Mouse (Mus musculus) C2C12 (cell line): ENCODE data around the gene Rasgef1b.

Source experiments
- CEBPB ChIP-seq: IDR thresholded peaks from one replicate; pipeline ENCODE4 v1.6.1; 2011; ENCODE audit warnings: low read depth, mild to moderate bottlenecking, control low read depth, moderate library complexity
- CTCF ChIP-seq: IDR thresholded peaks from one replicate; pipeline ENCODE4 v1.5.1; 2011; ENCODE audit not compliant: control insufficient read depth, insufficient read depth, insufficient read length
- MYOD1 ChIP-seq: IDR thresholded peaks from one replicate; pipeline ENCODE4 v1.6.1; 2011; ENCODE audit warnings: low read depth; ENCODE audit not compliant: control insufficient read depth, insufficient read length
- MYOG ChIP-seq: IDR thresholded peaks from one replicate; pipeline ENCODE4 v1.6.1; 2011; ENCODE audit not compliant: control insufficient read depth, insufficient read length; ENCODE audit errors: extremely low read depth

DNA sequence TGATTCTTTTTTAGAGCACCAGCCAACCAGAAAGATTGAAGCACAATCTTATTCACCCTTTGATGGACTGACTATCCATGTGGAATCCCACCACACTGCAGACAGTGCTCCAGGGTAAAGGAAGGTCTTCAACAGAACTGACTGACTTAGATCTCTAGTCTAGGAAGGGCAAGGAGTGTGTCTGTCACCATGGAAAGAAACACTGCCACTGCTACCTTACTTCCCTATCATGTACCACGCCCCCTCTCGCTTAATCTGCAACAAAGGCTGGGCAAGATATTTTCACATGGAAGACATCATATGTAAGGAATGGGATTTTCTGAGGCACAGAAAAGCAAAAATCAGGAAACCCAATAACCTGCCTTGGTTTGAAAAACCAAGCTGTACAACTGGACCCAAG is 16.9 kb downstream of the Rasgef1b start:
- TF ChIP-seq CTCF (no peak), CEBPB (no peak), MYOG (no peak), MYOD1 (no peak)
